Mouse (Mus musculus) heart, adult 2 months (tissue): ENCODE results near the gene Ammecr1. TPM values are rescaled to one million over a fixed set of nuclear protein-coding genes. Genes with fewer than 3 reads are reported as not detected.

Experiments
- DNase-seq, 2 experiments: peaks; one replicate each; pipeline ENCODE4 v3.0.0; 2021
- H3K27ac ChIP-seq: fragments of 200-600 bp; 2 replicates; pipeline ENCODE4 v1.8.1; 2022
- H3K27me3 ChIP-seq: fragments of 200-500 bp; 2 replicates; pipeline ENCODE4 v1.6.1; 2012; ENCODE audit warnings: mild to moderate bottlenecking, low read length, inconsistent platforms, mixed read lengths; ENCODE audit not compliant: control insufficient read depth, insufficient read depth
- H3K36me3 ChIP-seq: fragments of 200-500 bp; 2 replicates; pipeline ENCODE4 v1.6.1; 2012; ENCODE audit warnings: low read length, inconsistent platforms; ENCODE audit not compliant: control insufficient read depth, insufficient read depth
- H3K4me1 ChIP-seq: fragments of 200-500 bp; 2 replicates; pipeline ENCODE4 v1.6.1; 2011; ENCODE audit warnings: low read length; ENCODE audit not compliant: control insufficient read depth, insufficient read depth
- H3K4me3 ChIP-seq: fragments of 200-600 bp; 2 replicates; pipeline ENCODE4 v1.8.1; 2022
- H3K79me2 ChIP-seq: fragments of 200-500 bp; replicated peaks from 2 replicates; pipeline ENCODE4 v1.6.1; 2012; ENCODE audit warnings: mild to moderate bottlenecking, inconsistent platforms, low read length, moderate library complexity, mixed read lengths; ENCODE audit not compliant: control insufficient read depth, insufficient read depth
- H3K9ac ChIP-seq: fragments of 200-500 bp; 2 replicates; pipeline ENCODE4 v1.6.1; 2012; ENCODE audit warnings: low read depth, mild to moderate bottlenecking, control low read depth, inconsistent platforms, low read length, mixed read lengths
- CTCF ChIP-seq: fragments of 200-600 bp; IDR thresholded peaks from 2 replicates; pipeline ENCODE4 v1.8.1; 2022; ENCODE audit warnings: antibody characterized with exemption, mild to moderate bottlenecking, moderate library complexity
- EP300 ChIP-seq: fragments of 200-500 bp; IDR thresholded peaks from 2 replicates; pipeline ENCODE4 v1.6.1; 2011; ENCODE audit warnings: low read depth, low read length, control low read depth; ENCODE audit not compliant: insufficient read depth
- POLR2A ChIP-seq: fragments of 200-500 bp; IDR thresholded peaks from 2 replicates; pipeline ENCODE4 v1.6.1; 2011; ENCODE audit warnings: mild to moderate bottlenecking, low read depth, low read length, control low read depth; ENCODE audit not compliant: insufficient read depth
- WGBS: fragments of 180-500 bp; shearing (Covaris S2); methylation state at CpG from one replicate; pipeline ENCODE4 v1.1.7; 2018; 5-methylcytosine and 5-hydroxymethylcytosine counted together
- intact Hi-C: fragments of 180-260 bp; cut with DNase I; formaldehyde crosslinking; loops from one replicate; pipeline ENCODE4 v1.15.1; 2025
- polyA plus RNA-seq: library from polyadenylated mRNA; depleted of rRNA; stranded (reverse); fragments of >200 nt; gene quantifications from 2 replicates; pipeline ENCODE4 v1.2.3, GENCODE M21; 2012
- total RNA-seq, 2 experiments: library from RNA; stranded (reverse); gene quantifications; 2 replicates each; pipeline ENCODE4 v1.2.3; 2021

The Ammecr1 gene
- total and polyA plus RNA-seq, 3 experiments = 1.7 to 12.1 (median 10.3) TPM

DNA sequence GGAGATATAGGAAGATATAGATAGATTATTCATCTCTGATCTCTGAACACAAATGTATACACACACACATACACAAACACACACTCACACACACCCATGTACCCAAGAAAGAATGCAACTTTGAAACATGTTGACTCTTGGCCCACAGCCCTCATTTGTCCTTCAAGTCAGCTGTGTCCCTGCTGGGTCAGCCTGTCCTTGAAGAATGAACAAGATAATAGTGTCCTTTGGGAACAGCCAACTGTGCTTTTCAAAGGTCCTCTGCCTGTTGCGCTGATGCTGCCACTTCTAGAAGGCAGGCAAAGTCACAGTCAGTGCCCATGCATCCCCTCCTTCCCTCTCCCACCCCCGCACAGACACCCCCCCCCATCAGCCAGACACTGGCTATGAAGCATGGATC is 127.7 kb downstream of the Ammecr1 start:
- H3K9ac ChIP-seq = no peak overlapping the region
- no peak overlapping the region for H3K27ac ChIP-seq
- WGBS = 43% methylated on average over 2 of the region's 2 CpGs
- intact Hi-C loops = loop anchor here (5.0 kb wide), 1 partner anchor 83 kb away; no protein-coding TSS in a partner anchor
- DNase-seq = no peak
- H3K36me3 ChIP-seq = peaks cover 3% of the 10 kb centered on the region; the same call in 1 of the 2 replicates
- H3K4me3 ChIP-seq = no peak overlapping the region
- no peaks in the 10 kb centered on the region for H3K27me3 ChIP-seq
- TF ChIP-seq CTCF = no peak
- no peak for TF ChIP-seq POLR2A
- TF ChIP-seq EP300 = no peak
- no peaks in the 10 kb centered on the region for H3K79me2 ChIP-seq
- peaks cover 10% of the 10 kb centered on the region for H3K4me1 ChIP-seq

DNA sequence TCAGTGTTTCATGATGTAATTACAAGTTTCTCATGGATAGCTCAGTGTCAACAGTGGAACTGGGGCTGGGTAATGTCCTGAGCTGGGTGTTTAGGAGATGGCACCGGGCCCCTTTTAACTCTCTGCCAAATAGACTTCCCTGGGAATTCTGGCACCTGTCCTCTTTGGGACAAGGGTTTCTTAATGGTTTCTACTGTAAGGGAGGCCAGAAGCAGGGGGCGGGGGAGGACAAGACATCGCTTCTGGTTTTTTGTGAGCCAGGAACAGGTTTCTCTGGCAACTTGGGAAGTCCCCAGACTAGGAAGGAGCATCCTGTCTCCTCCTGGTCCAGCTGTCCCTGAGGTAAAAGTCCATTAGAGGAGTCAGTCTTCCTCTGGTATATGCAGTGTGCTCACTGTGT is 129.2 kb downstream of the Ammecr1 start:
- intact Hi-C loops = loop anchor here (5.0 kb wide), 1 partner anchor 85 kb away; no protein-coding TSS in a partner anchor
- TF ChIP-seq POLR2A (no peak), CTCF (no peak)
- Histone ChIP-seq H3K27me3 (no peaks in the 10 kb centered on the region), H3K79me2 (no peaks in the 10 kb centered on the region), H3K9ac (no peak overlapping the region), H3K4me3 (no peak overlapping the region), H3K4me1 (peaks cover 16% of the 10 kb centered on the region), H3K36me3 (peaks cover 8% of the 10 kb centered on the region; the same call in 1 of the 2 replicates), H3K27ac (no peak overlapping the region)
- 45% methylated on average over 3 of the region's 3 CpGs for WGBS
- no peak for DNase-seq

DNA sequence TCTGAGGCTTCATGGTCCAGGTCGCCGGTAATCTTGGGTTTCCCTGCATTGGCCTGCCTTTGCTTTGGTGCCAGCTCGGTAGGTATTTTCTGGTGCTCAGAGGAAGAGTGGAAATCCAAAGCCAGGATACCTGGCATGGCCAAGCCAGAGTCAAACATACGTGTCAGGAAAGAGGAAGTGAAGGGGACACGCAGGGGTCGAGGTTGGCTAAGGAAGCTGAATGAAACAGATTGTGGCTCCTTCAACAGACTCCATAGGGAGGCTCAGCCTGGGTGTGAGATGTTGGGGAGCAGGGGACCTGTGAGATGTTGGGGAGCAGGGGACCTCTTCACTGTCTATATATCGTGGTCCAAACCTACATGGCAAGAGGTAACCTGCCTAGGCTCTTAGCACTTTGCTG is 130.1 kb downstream of the Ammecr1 start:
- Histone ChIP-seq H3K79me2 (no peaks in the 10 kb centered on the region), H3K36me3 (peaks cover 8% of the 10 kb centered on the region; the same call in 1 of the 2 replicates), H3K4me3 (no peak overlapping the region), H3K27me3 (no peaks in the 10 kb centered on the region), H3K9ac (no peak overlapping the region), H3K27ac (no peak overlapping the region), H3K4me1 (peaks cover 15% of the 10 kb centered on the region)
- 80% methylated on average over 7 of the region's 7 CpGs for WGBS
- no peak for DNase-seq
- intact Hi-C loops = loop anchor here (5.0 kb wide), 1 partner anchor 86 kb away; no protein-coding TSS in a partner anchor
- TF ChIP-seq POLR2A (no peak), EP300 (no peak), CTCF (no peak)

- H3K79me2 ChIP-seq = no peaks in the 10 kb centered on the region
- no peak overlapping the region for H3K4me3 ChIP-seq
- H3K4me1 ChIP-seq = peaks cover 16% of the 10 kb centered on the region
- peak overlapping the region; percentile 55 for H3K27ac ChIP-seq
- H3K9ac ChIP-seq = peak overlapping the region; percentile 8; the same call in 1 of the 2 replicates
- intact Hi-C loops = loop anchor here (5.0 kb wide), 2 partner anchors 87 to 132 kb away; partner anchors contain the start of gene Ammecr1
- H3K27me3 ChIP-seq = no peaks in the 10 kb centered on the region
- peaks cover 8% of the 10 kb centered on the region; the same call in 1 of the 2 replicates for H3K36me3 ChIP-seq
- 65% methylated on average over 6 of the region's 6 CpGs for WGBS
- TF ChIP-seq EP300 (0 out of 2 replicates have a peak, but pooled peaks have one; percentile 12), CTCF (no peak)
- peak in 1 of 2 experiments; percentile 32 for DNase-seq
These were observed 131.7 kb downstream of the Ammecr1 start for GRCm38 (mm10) chrX:142834807-142835206.

DNA sequence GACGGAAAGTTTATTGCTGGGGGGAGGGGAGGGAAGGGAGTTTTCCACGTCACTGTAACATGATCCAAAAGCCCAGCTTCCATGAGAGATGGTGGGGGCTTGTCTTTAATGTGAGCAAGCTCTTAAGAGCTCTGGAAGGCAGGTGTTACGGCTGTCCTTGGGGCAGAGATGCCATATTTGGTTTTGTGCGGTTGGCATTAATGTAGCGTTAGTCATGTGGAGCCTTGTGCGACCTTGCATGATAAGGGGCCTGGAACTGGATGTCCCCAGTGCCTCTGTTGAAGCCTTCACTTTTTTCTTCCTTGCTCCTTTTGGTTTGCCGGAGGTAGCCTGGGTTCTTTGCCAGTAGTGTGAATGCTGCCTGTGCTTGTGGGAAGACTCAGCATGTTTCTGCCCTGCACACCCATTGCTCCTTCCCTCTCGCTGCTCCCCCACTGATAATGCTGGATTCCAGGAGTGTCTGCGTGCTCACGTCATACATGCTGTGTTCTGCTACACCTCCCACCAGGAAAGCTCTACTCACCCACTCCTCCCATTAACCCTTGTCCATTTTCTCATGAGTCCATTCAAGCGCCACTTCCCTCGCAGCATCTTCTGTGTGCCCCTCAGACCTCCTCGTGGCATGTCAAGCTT is 133.2 kb downstream of the Ammecr1 start:
- intact Hi-C loops = loop anchor here (5.0 kb wide), 1 partner anchor 134 kb away; the partner anchor contains the start of gene Ammecr1

DNA sequence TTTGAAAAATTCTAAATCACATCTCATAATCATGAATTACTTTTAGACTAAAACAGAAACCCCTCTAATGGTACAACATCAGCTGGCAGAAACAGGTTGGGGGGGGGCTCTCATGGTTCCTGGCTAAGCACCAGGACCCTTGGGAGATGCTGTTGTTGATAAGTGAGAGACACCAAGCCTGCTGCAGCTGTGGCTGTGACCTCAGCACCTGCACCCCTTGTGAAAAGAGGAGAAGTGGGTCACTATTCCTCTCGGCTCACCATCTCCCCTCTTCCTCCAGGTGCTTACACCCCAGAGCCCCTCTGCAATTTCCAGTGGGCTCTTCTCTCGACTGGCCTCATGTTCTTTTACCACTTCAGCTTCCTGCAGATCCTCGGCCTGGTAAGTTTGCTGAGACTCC is 134.3 kb downstream of the Ammecr1 start:
- Histone ChIP-seq H3K4me3 (no peak overlapping the region), H3K27ac (peak overlapping the region; percentile 58), H3K4me1 (peaks cover 12% of the 10 kb centered on the region), H3K36me3 (peaks cover 8% of the 10 kb centered on the region; the same call in 1 of the 2 replicates), H3K9ac (no peak overlapping the region), H3K27me3 (no peaks in the 10 kb centered on the region), H3K79me2 (no peaks in the 10 kb centered on the region)
- intact Hi-C loops = loop anchor here (5.0 kb wide), 1 partner anchor 135 kb away; the partner anchor contains the start of gene Ammecr1
- TF ChIP-seq CTCF (no peak), EP300 (no peak), POLR2A (no peak)
- WGBS = 61% methylated on average over 3 of the region's 3 CpGs
- no peak for DNase-seq

More for the DNA sequence above, 133.2 kb downstream of the Ammecr1 start:
- DNase-seq = peak in 1 of 2 experiments; percentile 66
- no peaks in the 10 kb centered on the region for H3K27me3 ChIP-seq
- H3K79me2 ChIP-seq = no peaks in the 10 kb centered on the region
- peak overlapping the region; percentile 58 for H3K27ac ChIP-seq
- no peak overlapping the region for H3K9ac ChIP-seq
- TF ChIP-seq CTCF (no peak), POLR2A (0 out of 2 replicates have a peak, but pooled peaks have one; percentile 5), EP300 (peak; percentile 92)
- H3K4me1 ChIP-seq = peaks cover 14% of the 10 kb centered on the region
- WGBS = 54% methylated on average over 13 of the region's 13 CpGs
- no peak overlapping the region for H3K4me3 ChIP-seq
- peaks cover 8% of the 10 kb centered on the region; the same call in 1 of the 2 replicates for H3K36me3 ChIP-seq
